In the genomic region with DNA sequence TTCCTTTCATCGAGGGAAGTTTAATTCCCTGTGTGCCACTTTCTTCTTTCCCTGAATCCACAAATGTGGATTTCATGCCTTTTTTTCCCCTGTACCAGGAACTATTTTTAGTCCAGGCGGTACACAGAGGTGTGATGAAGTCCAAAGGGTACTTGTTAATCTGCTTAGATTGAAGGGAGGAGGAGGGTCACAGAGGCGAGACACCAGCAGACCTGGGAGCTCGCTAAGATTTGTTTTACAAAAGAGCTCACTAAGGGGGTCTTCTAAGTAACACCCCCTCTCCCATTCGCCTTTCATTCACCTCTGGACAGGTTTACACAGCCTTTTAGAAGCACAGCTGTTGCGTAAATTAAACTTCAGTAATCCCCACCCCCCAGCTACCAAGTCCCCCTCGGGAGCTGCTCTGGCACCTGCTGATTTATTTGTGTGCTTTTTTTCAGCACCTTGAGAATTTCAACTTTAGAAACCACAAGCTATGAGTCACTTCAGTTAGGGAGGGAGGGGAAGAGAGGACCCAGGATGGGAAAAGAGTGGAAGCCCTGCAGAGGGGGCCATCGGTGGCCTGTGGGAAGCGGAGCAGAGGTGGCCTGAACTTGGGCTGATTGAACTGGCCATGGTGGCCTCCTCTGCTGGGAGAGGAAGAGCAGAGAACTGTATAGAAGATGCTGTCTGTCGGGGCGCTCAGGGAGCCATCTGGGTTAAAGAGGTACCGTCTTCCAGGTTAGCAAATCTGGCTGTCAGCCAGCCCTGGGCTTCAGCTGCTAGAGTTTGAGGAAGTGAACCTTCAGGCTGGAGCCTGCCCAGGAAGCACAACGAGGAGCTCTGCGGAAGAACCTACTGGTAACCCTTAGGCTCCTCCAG, we compare ENCODE assay signal across 8 mouse cellular contexts.
DNase-seq lines count a peak whose midpoint lies in the region; ATAC-seq and TF ChIP-seq lines count a peak whose summit lies in the region.

No protein-coding gene starts in this region.

- no peaks in the 10 kb centered on the region for H3K9me3 ChIP-seq in midbrain, postnatal 0 days (ENCODE audit: low read length)

- no peak for TF ChIP-seq CTCF in midbrain, postnatal 0 days (IDR thresholded peaks at IDR 0.05)

- H3K4me3 ChIP-seq in midbrain, postnatal 0 days (ENCODE audit: low read depth, low read length), result no peak overlapping the region

- H3K4me2 ChIP-seq in midbrain, postnatal 0 days (ENCODE audit: low read depth, low read length, poor library complexity, severe bottlenecking), result no peak overlapping the region

- no peaks in the 10 kb centered on the region for H3K36me3 ChIP-seq in midbrain, postnatal 0 days (ENCODE audit: insufficient read depth, low read length)

- H3K9ac ChIP-seq in midbrain, postnatal 0 days (replicated peaks; ENCODE audit: low read length, poor library complexity, severe bottlenecking), result no peak overlapping the region

- DNase-seq in right cerebral cortex, postnatal 14 days, result peak; percentile 28
- DNase-seq in right cerebral cortex, adult 2 months (ENCODE audit: low spot score in 2 of 2), result no peak
- DNase-seq in cerebellum, postnatal 10 days, result peak; percentile 58 to 64
- peak; percentile 45 for DNase-seq in large intestine, adult 2 months (ENCODE audit: low read depth, low spot score)
- DNase-seq in Muller cell, postnatal 12 days (ENCODE audit: inconsistent ontology term), result no peak
- DNase-seq in midbrain, postnatal 0 days (ENCODE audit: low spot score), result no peak
- DNase-seq in layer of hippocampus, adult 9-10 months (ENCODE audit: low spot score), result no peak

- H3K27ac ChIP-seq in midbrain, postnatal 0 days (ENCODE audit: low read depth, low read length), result no peak overlapping the region

- H3K4me1 ChIP-seq in midbrain, postnatal 0 days (ENCODE audit: insufficient read depth, low read length), result peaks cover 3% of the 10 kb centered on the region; the same call in 1 of the 2 replicates

- peak; percentile 65 for ATAC-seq in monocyte, adult 5-6 weeks (replicated peaks; ENCODE audit: insufficient number of reproducible peaks, low FRiP score, low TSS enrichment, poor library complexity, severe bottlenecking)
- no peak for ATAC-seq in midbrain, postnatal 0 days (ENCODE audit: low FRiP score)

- WGBS in large intestine, adult 2 months, result 21% methylated on average over 14 of the region's 14 CpGs
- 28% methylated on average over 14 of the region's 14 CpGs for whole genome bisulfite sequencing in midbrain, postnatal 0 days

- no peaks in the 10 kb centered on the region for H3K27me3 ChIP-seq in midbrain, postnatal 0 days (ENCODE audit: insufficient read depth, low read length)

Comparison
In these comparisons a context has a peak if more than half of its experiments do, and no peak if none do; other contexts are left out.
1. DNase-seq: peak in right cerebral cortex, postnatal 14 days (single experiment), cerebellum, postnatal 10 days (2 of 2) and large intestine, adult 2 months (single experiment); none in right cerebral cortex, adult 2 months (0 of 2), Muller cell, postnatal 12 days (single experiment), midbrain, postnatal 0 days (single experiment) and layer of hippocampus, adult 9-10 months (single experiment).